Mouse (Mus musculus) kidney, embryonic 14.5 days (tissue): ENCODE results near the gene Sema6d. TPM values are rescaled to one million over a fixed set of nuclear protein-coding genes. Genes with fewer than 3 reads are reported as not detected.

Source experiments
- ATAC-seq: fragments of 200-750 bp; cut with Nextera tagmentation; 2 replicates; pipeline ENCODE4 v1.8.0; 2017; ENCODE audit warnings: moderate number of reproducible peaks, mild to moderate bottlenecking, moderate TSS enrichment, moderate library complexity; ENCODE audit not compliant: low FRiP score, low TSS enrichment
- H3K27ac ChIP-seq: fragments of 300-500 bp; sonication (generic); 2 replicates; pipeline ENCODE4 v1.5.1; 2014; ENCODE audit warnings: low read depth, mild to moderate bottlenecking, low read length, moderate library complexity, mixed read lengths
- H3K27me3 ChIP-seq: fragments of 300-500 bp; sonication (generic); 2 replicates; pipeline ENCODE4 v1.6.1; 2014; ENCODE audit warnings: mild to moderate bottlenecking, low read length; ENCODE audit not compliant: control insufficient read depth, insufficient read depth
- H3K36me3 ChIP-seq: fragments of 300-500 bp; sonication (generic); 2 replicates; pipeline ENCODE4 v1.6.1; 2014; ENCODE audit warnings: low read length, mixed read lengths; ENCODE audit not compliant: control insufficient read depth, insufficient read depth
- H3K4me1 ChIP-seq: fragments of 300-500 bp; sonication (generic); 2 replicates; pipeline ENCODE4 v1.6.1; 2014; ENCODE audit warnings: low read length, mixed read lengths; ENCODE audit not compliant: control insufficient read depth, insufficient read depth
- H3K4me2 ChIP-seq: fragments of 300-500 bp; sonication (generic); replicated peaks from 2 replicates; pipeline ENCODE4 v1.6.1; 2014; ENCODE audit warnings: low read depth, mild to moderate bottlenecking, low read length
- H3K4me3 ChIP-seq: fragments of 300-500 bp; sonication (generic); 2 replicates; pipeline ENCODE4 v1.5.1; 2014; ENCODE audit warnings: mild to moderate bottlenecking, low read length
- H3K9ac ChIP-seq: fragments of 300-500 bp; sonication (generic); 2 replicates; pipeline ENCODE4 v1.6.1; 2014; ENCODE audit warnings: low read depth, mild to moderate bottlenecking, low read length, moderate library complexity
- H3K9me3 ChIP-seq: fragments of 300-500 bp; sonication (generic); 2 replicates; pipeline ENCODE4 v1.6.1; 2016; ENCODE audit warnings: low read length; ENCODE audit not compliant: control insufficient read depth
- WGBS: fragments of 180-500 bp; shearing (Covaris S2); extraction: QIAGEN DNeasy Blood & Tissue Kit; methylation state at CpG from one replicate; pipeline ENCODE4 v1.1.7; 2014; 5-methylcytosine and 5-hydroxymethylcytosine counted together
- polyA plus RNA-seq: library from polyadenylated mRNA; unstranded; fragments of >200 nt; fragmentation: Nextera tagmentation; extraction: Ambion mirVana; gene quantifications from 2 replicates; pipeline ENCODE4 v1.2.1, GENCODE M21; 2014

Sema6d gene
- polyA plus RNA-seq, 1 experiment from 2014 or later, result 11.8 TPM

GRCm38 (mm10) chr2:124418319-124418718 is 328.6 kb downstream of the Sema6d start:
- ATAC-seq, result no peak
- WGBS, result 95% methylated on average over 2 of the region's 2 CpGs
- Histone ChIP-seq H3K27ac (no peak overlapping the region), H3K36me3 (no peaks in the 10 kb centered on the region), H3K4me1 (no peaks in the 10 kb centered on the region), H3K4me2 (no peak overlapping the region), H3K9ac (no peak overlapping the region), H3K4me3 (no peak overlapping the region), H3K9me3 (no peaks in the 10 kb centered on the region), H3K27me3 (no peaks in the 10 kb centered on the region)

- Histone ChIP-seq H3K4me1 (no peaks in the 10 kb centered on the region), H3K4me3 (no peak overlapping the region), H3K36me3 (no peaks in the 10 kb centered on the region), H3K27me3 (no peaks in the 10 kb centered on the region), H3K4me2 (no peak overlapping the region), H3K9ac (no peak overlapping the region), H3K27ac (no peak overlapping the region), H3K9me3 (no peaks in the 10 kb centered on the region)
- no peak for ATAC-seq
- 32% methylated on average over 1 of the region's 1 CpGs for WGBS
Observed at GRCm38 (mm10) chr2:124420170-124420825, 330.5 kb downstream of the Sema6d start.

DNA sequence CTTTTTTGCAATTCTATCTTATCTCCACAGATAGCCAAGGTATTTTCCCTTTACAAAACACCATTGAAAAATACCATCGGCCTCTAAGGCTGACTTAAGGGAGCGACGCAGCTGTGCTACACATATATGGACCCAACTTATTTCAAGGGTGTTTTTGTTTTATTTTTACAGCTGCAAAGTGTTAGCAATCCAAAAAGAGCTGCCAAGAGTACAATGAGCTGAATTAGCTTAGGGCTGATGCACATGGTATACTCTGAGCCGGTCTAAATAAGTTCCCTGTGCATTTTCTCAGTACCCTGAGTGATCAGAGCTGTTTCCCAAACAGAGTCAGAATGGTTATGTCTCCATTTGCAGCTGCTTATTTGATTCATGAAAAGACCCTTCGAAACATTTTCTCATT is 340.0 kb downstream of the Sema6d start:
- WGBS, result 88% methylated on average over 5 of the region's 5 CpGs
- no peak overlapping the region for H3K9ac ChIP-seq
- no peak overlapping the region for H3K4me3 ChIP-seq
- no peak overlapping the region for H3K27ac ChIP-seq
- H3K27me3 ChIP-seq, result no peaks in the 10 kb centered on the region
- ATAC-seq, result no peak
- no peaks in the 10 kb centered on the region for H3K4me1 ChIP-seq
- no peaks in the 10 kb centered on the region for H3K9me3 ChIP-seq
- no peaks in the 10 kb centered on the region for H3K36me3 ChIP-seq
- no peak overlapping the region for H3K4me2 ChIP-seq

GRCm38 (mm10) chr2:124430708-124431107 is 340.9 kb downstream of the Sema6d start:
- Histone ChIP-seq H3K9ac (no peak overlapping the region), H3K27me3 (no peaks in the 10 kb centered on the region), H3K4me2 (no peak overlapping the region), H3K27ac (no peak overlapping the region), H3K9me3 (no peaks in the 10 kb centered on the region), H3K4me1 (no peaks in the 10 kb centered on the region), H3K4me3 (no peak overlapping the region), H3K36me3 (no peaks in the 10 kb centered on the region)
- ATAC-seq, result no peak
- 89% methylated on average over 3 of the region's 3 CpGs for WGBS

DNA sequence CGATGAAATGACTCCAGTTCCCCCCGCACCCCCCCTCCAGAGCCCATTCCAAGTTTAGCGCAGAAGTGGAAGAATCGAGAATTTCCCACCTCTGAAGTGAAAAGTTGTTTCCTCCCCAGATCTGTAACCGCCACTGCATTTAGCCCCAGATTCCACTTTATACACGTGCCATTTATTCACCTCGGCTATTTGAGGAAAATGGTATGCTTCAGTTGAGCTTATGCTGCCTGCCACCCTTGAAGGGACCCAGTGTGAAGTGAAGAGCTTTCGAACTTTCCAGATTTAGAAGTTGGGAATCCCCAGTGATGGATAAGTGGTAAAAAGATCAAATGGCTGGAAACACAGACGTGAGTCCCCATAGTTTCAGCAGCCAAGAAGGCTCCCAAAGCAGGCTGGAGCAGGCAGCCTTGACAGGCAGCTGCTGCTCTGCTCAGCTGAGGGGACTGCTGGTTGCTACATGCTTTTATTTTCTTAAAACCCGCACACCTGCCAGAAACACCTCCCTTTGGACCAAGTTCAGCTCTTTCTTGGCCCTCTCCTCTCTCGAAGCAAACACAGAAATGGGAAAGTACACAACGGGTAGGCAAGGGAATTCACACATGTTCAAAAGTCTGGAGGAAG is 345.7 kb downstream of the Sema6d start:
- no peak for ATAC-seq
- Histone ChIP-seq H3K27ac (no peak overlapping the region), H3K4me2 (no peak overlapping the region), H3K27me3 (no peaks in the 10 kb centered on the region), H3K36me3 (no peaks in the 10 kb centered on the region), H3K4me1 (no peaks in the 10 kb centered on the region), H3K9me3 (no peaks in the 10 kb centered on the region), H3K9ac (no peak overlapping the region), H3K4me3 (no peak overlapping the region)
- WGBS, result 67% methylated on average over 12 of the region's 12 CpGs

DNA sequence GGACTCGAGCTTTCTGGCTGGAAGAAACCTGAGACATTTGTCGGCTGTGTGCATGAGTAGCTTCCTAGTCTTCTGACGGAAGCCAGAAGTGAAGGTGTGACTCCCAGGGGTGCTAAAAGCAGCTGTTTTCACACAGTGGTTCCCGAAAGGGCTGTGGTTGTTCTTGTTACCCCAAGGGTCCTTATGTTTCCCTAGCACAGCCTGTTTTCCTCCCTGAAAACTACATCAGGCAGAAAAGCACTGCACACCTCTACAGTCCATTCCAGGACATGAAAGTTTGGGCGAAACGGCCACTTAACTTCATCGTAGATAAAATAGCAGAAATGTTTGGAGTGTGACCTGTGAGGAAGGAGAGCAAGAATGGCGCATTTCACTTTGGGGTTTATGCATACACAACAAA is 346.9 kb downstream of the Sema6d start:
- no peaks in the 10 kb centered on the region for H3K4me1 ChIP-seq
- no peak for ATAC-seq
- H3K27ac ChIP-seq, result no peak overlapping the region
- no peak overlapping the region for H3K9ac ChIP-seq
- no peaks in the 10 kb centered on the region for H3K27me3 ChIP-seq
- no peaks in the 10 kb centered on the region for H3K9me3 ChIP-seq
- H3K36me3 ChIP-seq, result no peaks in the 10 kb centered on the region
- 36% methylated on average over 8 of the region's 8 CpGs for WGBS
- H3K4me2 ChIP-seq, result no peak overlapping the region
- no peak overlapping the region for H3K4me3 ChIP-seq

GRCm38 (mm10) chr2:124444199-124444598 is 354.4 kb downstream of the Sema6d start:
- Histone ChIP-seq H3K27me3 (no peaks in the 10 kb centered on the region), H3K36me3 (no peaks in the 10 kb centered on the region)
- WGBS, result 92% methylated on average over 2 of the region's 2 CpGs

DNA sequence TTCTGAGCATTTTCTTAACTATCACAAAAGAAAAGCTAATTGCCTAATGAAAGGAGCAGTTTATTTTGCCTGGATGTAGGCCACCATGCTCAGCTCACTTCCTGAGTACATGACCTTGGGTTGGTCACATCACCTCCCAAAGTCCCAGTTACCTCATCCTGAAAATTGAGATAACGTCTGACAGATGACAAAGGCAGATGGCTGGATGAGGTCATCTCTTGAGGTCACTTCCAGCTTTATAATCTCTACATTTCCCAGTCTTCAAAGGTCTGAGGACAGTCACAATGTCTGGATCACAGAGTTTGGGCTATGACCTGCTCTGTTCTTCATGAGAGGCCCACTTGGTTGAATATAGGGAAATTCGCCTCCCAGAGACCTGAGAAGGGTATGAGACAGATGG is 366.1 kb downstream of the Sema6d start:
- Histone ChIP-seq H3K9ac (no peak overlapping the region), H3K4me1 (0 out of 2 replicates have a peak, but pooled peaks cover under 1% of the 10 kb centered on the region), H3K4me2 (no peak overlapping the region), H3K27ac (no peak overlapping the region), H3K9me3 (no peaks in the 10 kb centered on the region), H3K27me3 (no peaks in the 10 kb centered on the region), H3K36me3 (no peaks in the 10 kb centered on the region), H3K4me3 (no peak overlapping the region)
- ATAC-seq, result no peak
- WGBS, result 67% methylated on average over 2 of the region's 2 CpGs

More at GRCm38 (mm10) chr2:124444199-124444598, 354.4 kb downstream of the Sema6d start:
- Histone ChIP-seq H3K9ac (no peak overlapping the region), H3K4me3 (no peak overlapping the region), H3K4me1 (no peaks in the 10 kb centered on the region), H3K27ac (no peak overlapping the region), H3K9me3 (no peaks in the 10 kb centered on the region), H3K4me2 (no peak overlapping the region)
- no peak for ATAC-seq

GRCm38 (mm10) chr2:124456999-124457398 is 367.2 kb downstream of the Sema6d start:
- H3K27ac ChIP-seq, result no peak overlapping the region
- H3K4me1 ChIP-seq, result peaks cover 10% of the 10 kb centered on the region; the same call in 1 of the 2 replicates
- no peaks in the 10 kb centered on the region for H3K36me3 ChIP-seq
- ATAC-seq, result no peak
- H3K9ac ChIP-seq, result no peak overlapping the region
- no peak overlapping the region for H3K4me3 ChIP-seq
- no peak overlapping the region for H3K4me2 ChIP-seq
- 93% methylated on average over 4 of the region's 4 CpGs for WGBS
- no peaks in the 10 kb centered on the region for H3K27me3 ChIP-seq
- no peaks in the 10 kb centered on the region for H3K9me3 ChIP-seq
